Mouse (Mus musculus): ENCODE measurements around the gene Vtn. TPM values are rescaled to one million over a fixed set of nuclear protein-coding genes. Genes with fewer than 3 reads are reported as not detected.

Vtn gene
- polyA plus RNA-seq, 1 experiment: 143 TPM

- Histone ChIP-seq H3K4me3 (replicated peaks; ENCODE audit: insufficient read depth, low read depth, low read length) (no peak overlapping the region), H3K27me3 (ENCODE audit: control insufficient read depth, insufficient read depth, low read length) (no peaks in the 10 kb centered on the region), H3K27ac (ENCODE audit: insufficient read depth, low read length) (no peak overlapping the region), H3K4me1 (ENCODE audit: control insufficient read depth, insufficient read depth, low read length) (peaks cover 15% of the 10 kb centered on the region)
- DNase-seq: no peak
- whole genome bisulfite sequencing: 70% methylated on average over 16 of the region's 16 CpGs
- no peak for TF ChIP-seq CTCF (IDR thresholded peaks at IDR 0.05; ENCODE audit: borderline replicate concordance, insufficient read depth, low read depth, low read length)
- TF ChIP-seq POLR2A (IDR thresholded peaks at IDR 0.05; ENCODE audit: borderline replicate concordance, insufficient read depth, low read length): no peak
These were observed 652 bp downstream of the Vtn start for GRCm38 (mm10) chr11:78499543-78499942.

GRCm38 (mm10) chr11:78500623-78501202 is 1.8 kb downstream of the Vtn start:
- TF ChIP-seq POLR2A (IDR thresholded peaks at IDR 0.05; ENCODE audit: borderline replicate concordance, insufficient read depth, low read length): no peak
- TF ChIP-seq CTCF (IDR thresholded peaks at IDR 0.05; ENCODE audit: borderline replicate concordance, insufficient read depth, low read depth, low read length): no peak
- Histone ChIP-seq H3K27me3 (ENCODE audit: control insufficient read depth, insufficient read depth, low read length) (no peaks in the 10 kb centered on the region), H3K27ac (ENCODE audit: insufficient read depth, low read length) (no peak overlapping the region), H3K4me3 (replicated peaks; ENCODE audit: insufficient read depth, low read depth, low read length) (no peak overlapping the region), H3K4me1 (ENCODE audit: control insufficient read depth, insufficient read depth, low read length) (peaks cover 15% of the 10 kb centered on the region)
- WGBS: 83% methylated on average over 9 of the region's 9 CpGs
- DNase-seq: no peak

- Histone ChIP-seq H3K27ac (ENCODE audit: insufficient read depth, low read length) (no peak overlapping the region), H3K4me1 (ENCODE audit: control insufficient read depth, insufficient read depth, low read length) (peaks cover 15% of the 10 kb centered on the region), H3K4me3 (replicated peaks; ENCODE audit: insufficient read depth, low read depth, low read length) (no peak overlapping the region), H3K27me3 (ENCODE audit: control insufficient read depth, insufficient read depth, low read length) (no peaks in the 10 kb centered on the region)
- no peak for TF ChIP-seq POLR2A (IDR thresholded peaks at IDR 0.05; ENCODE audit: borderline replicate concordance, insufficient read depth, low read length)
- no peak for TF ChIP-seq CTCF (IDR thresholded peaks at IDR 0.05; ENCODE audit: borderline replicate concordance, insufficient read depth, low read depth, low read length)
- 87% methylated on average over 20 of the region's 20 CpGs for WGBS
- DNase-seq: no peak
These were observed 2.6 kb downstream of the Vtn start for GRCm38 (mm10) chr11:78501529-78501928.

- H3K4me1 ChIP-seq (ENCODE audit: control insufficient read depth, insufficient read depth, low read length): peaks cover 15% of the 10 kb centered on the region
- TF ChIP-seq POLR2A (IDR thresholded peaks at IDR 0.05; ENCODE audit: borderline replicate concordance, insufficient read depth, low read length) (no peak; the same call in 1 of the 2 replicates), CTCF (IDR thresholded peaks at IDR 0.05; ENCODE audit: borderline replicate concordance, insufficient read depth, low read depth, low read length) (no peak)
- peak; percentile 90 to 94 for DNase-seq
- H3K4me3 ChIP-seq (replicated peaks; ENCODE audit: insufficient read depth, low read depth, low read length): peak within 1 kb of the TSS; percentile 9
- H3K27me3 ChIP-seq (ENCODE audit: control insufficient read depth, insufficient read depth, low read length): no peaks in the 10 kb centered on the region
- peak within 1 kb of the TSS; percentile 92 for H3K27ac ChIP-seq (ENCODE audit: insufficient read depth, low read length)
- WGBS: 12% methylated on average over 7 of the region's 7 CpGs
These were observed 4.2 kb downstream of the Vtn start, which contains the start of gene Sebox for GRCm38 (mm10) chr11:78502909-78503650. Gene Sebox, plus strand, starts transcription at chr11:78503447.

- Histone ChIP-seq H3K4me1 (ENCODE audit: control insufficient read depth, insufficient read depth, low read length) (peaks cover 15% of the 10 kb centered on the region), H3K27ac (ENCODE audit: insufficient read depth, low read length) (no peak overlapping the region), H3K27me3 (ENCODE audit: control insufficient read depth, insufficient read depth, low read length) (no peaks in the 10 kb centered on the region), H3K4me3 (replicated peaks; ENCODE audit: insufficient read depth, low read depth, low read length) (no peak overlapping the region)
- DNase-seq: no peak
- no peak for TF ChIP-seq CTCF (IDR thresholded peaks at IDR 0.05; ENCODE audit: borderline replicate concordance, insufficient read depth, low read depth, low read length)
- no peak for TF ChIP-seq POLR2A (IDR thresholded peaks at IDR 0.05; ENCODE audit: borderline replicate concordance, insufficient read depth, low read length)
- 76% methylated on average over 3 of the region's 3 CpGs for WGBS
These were observed 6.5 kb downstream of the Vtn start for GRCm38 (mm10) chr11:78505430-78505829.

- Histone ChIP-seq H3K27ac (ENCODE audit: insufficient read depth, low read length) (no peak overlapping the region), H3K27me3 (ENCODE audit: control insufficient read depth, insufficient read depth, low read length) (no peaks in the 10 kb centered on the region), H3K4me3 (replicated peaks; ENCODE audit: insufficient read depth, low read depth, low read length) (no peak overlapping the region), H3K4me1 (ENCODE audit: control insufficient read depth, insufficient read depth, low read length) (peaks cover 10% of the 10 kb centered on the region; the same call in 1 of the 2 replicates)
- no peak for DNase-seq
- TF ChIP-seq CTCF (IDR thresholded peaks at IDR 0.05; ENCODE audit: borderline replicate concordance, insufficient read depth, low read depth, low read length): peak; percentile 37; the same call in 1 of the 2 replicates
- TF ChIP-seq POLR2A (IDR thresholded peaks at IDR 0.05; ENCODE audit: borderline replicate concordance, insufficient read depth, low read length): no peak
- 69% methylated on average over 5 of the region's 5 CpGs for WGBS
These were observed 10.3 kb downstream of the Vtn start for GRCm38 (mm10) chr11:78509148-78509547.

GRCm38 (mm10) chr11:78512025-78512957 is 13.4 kb downstream of the Vtn start, which contains the start of the genes Tmem199 and Poldip2:
Gene Tmem199, minus strand, starts transcription at chr11:78512172.
Gene Poldip2, plus strand, starts transcription at chr11:78512193.
- Histone ChIP-seq H3K27me3 (ENCODE audit: control insufficient read depth, insufficient read depth, low read length) (no peaks in the 10 kb centered on the region), H3K4me3 (replicated peaks; ENCODE audit: insufficient read depth, low read depth, low read length) (peak within 1 kb of the TSS; percentile 83), H3K4me1 (ENCODE audit: control insufficient read depth, insufficient read depth, low read length) (peaks cover 14% of the 10 kb centered on the region; the same call in 1 of the 2 replicates), H3K27ac (ENCODE audit: insufficient read depth, low read length) (peak within 1 kb of the TSS; percentile 95)
- DNase-seq: peak; percentile 89 to 91
- 1% methylated on average over 67 of the region's 67 CpGs for WGBS
- TF ChIP-seq POLR2A (IDR thresholded peaks at IDR 0.05; ENCODE audit: borderline replicate concordance, insufficient read depth, low read length) (peak; percentile 91), CTCF (IDR thresholded peaks at IDR 0.05; ENCODE audit: borderline replicate concordance, insufficient read depth, low read depth, low read length) (no peak)

Data from cerebellum, adult 2 months (tissue).